Mouse (Mus musculus) right cerebral cortex, adult 2 months (tissue): ENCODE results near the gene Slc12a8.
A peak's percentile ranks its signal among the peaks of the same experiment; 100 is the strongest.

Experiments used
- DNase-seq, 2 experiments: peaks; one replicate each; pipeline ENCODE4 v3.0.0; 2021 to 2022; ENCODE audit warnings: low spot score in 2 of 2

Slc12a8 gene

GRCm38 (mm10) chr16:33583881-33584454 lies 66.8 kb downstream of the Slc12a8 start:
- DNase-seq, result no peak

DNA sequence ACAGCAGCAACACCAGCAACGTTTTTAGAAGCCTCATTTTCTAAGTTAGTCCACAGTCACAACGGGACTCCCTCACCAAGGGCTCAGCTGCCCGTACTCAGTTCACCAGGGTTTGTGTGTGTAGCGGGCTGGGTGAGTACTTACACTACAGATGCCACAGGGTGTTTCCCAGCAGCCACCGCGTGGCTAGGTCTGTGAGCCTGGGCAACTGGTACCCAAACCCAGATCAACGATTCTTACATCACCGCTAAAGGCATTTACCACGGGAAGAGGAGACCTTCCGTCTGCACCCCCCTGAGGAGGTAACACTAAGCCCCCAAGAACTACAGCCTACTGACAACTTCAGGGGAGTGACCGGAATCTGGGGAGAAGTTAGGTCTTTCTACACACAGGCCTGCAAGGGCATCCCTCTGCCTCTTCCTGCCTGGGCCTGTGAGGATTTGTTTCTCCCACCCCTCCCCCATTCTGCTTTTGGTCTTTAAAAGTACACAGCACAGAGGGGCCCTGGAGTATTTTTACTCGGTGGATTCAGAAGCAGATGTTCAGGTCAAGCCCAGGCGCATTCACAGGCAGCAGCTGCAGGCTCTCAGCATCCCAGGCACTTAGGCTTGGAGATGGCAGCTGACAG lies 67.4 kb downstream of the Slc12a8 start:
- no peak for DNase-seq

GRCm38 (mm10) chr16:33585083-33585460 lies 67.9 kb downstream of the Slc12a8 start:
- no peak for DNase-seq

DNA sequence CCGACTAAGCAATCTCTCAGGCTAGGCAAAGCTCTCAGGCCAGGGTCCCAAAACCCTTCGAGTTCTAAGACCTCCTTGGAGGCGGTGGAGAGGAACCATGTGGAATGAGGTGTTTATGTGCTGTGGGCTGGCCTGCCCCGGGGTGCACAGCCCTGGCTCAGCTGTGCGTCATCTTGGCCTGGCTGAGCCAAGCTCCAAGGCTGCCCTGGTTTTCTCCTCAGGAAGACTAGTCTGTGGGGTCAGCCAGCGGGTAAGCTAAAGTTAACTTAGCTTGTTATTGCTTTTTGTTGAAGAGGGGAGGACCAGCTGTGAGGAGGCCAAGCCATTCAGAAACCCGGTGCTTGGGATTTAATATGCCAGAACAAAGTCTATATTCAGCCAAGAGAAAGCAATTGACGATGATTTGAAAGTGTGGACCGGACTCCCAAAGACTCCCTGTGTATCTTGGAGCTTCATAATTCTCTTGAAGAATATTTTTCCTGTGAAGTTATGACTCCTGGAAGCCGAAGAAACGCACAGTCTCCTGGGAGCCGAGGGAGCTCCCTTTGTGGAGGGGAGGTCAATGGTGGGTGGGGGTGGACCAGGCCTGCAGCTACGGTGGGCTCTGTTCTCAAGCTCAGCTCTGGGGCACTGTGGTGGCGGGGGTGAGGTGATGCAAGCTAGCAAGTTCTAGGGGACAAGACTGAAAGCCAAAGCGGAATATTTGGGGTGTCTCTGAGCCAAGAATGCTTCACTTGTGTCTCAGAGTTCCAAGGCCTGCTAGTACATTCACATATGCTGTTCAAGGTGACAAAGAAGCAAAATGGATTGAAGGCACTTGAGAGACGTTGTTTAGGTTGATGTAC lies 70.4 kb downstream of the Slc12a8 start:
- no peak for DNase-seq

- no peak for DNase-seq
Observed at GRCm38 (mm10) chr16:33588845-33589244, 71.7 kb downstream of the Slc12a8 start.

DNA sequence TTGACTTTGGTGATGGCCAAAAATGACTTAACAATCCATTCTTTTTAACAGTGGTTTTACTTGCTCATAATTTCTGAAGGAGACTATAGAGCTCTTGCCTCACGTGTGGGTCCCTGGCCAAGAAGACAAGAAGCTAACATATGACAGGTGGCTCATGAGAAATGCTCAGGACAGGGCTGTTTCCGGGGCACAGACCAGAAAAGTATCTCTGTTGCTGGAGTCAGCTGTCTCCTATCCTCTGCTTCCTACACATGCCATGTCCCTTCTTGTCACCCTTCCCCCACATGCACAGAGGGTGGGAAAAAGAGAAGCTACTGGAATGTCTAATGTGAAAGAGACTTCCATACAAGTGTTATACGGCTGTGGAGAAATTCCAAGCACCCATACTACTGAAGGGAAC lies 73.3 kb downstream of the Slc12a8 start:
- DNase-seq, result no peak

- DNase-seq, result peak; percentile 30 to 35
Observed at GRCm38 (mm10) chr16:33591390-33592067, 74.4 kb downstream of the Slc12a8 start.

DNA sequence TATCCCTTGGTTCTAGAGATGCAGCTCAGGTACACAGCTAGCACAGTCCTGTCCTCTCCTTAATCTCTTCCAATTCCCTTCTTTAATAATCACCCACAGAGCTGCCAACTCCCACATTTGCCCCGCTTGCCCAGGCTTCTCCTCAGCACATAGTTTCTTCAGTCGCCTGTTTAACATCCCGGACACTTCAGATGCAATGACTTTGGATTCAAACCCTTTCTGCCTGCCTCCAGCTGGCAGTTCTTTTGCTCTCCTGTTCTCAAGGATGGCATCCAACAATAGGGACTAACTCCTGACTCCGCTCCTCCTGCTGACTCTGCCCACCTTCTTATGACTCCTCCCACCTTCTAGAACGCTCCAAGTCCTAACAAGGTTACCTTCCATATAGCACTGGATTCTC lies 75.2 kb downstream of the Slc12a8 start:
- no peak for DNase-seq

GRCm38 (mm10) chr16:33593467-33593866 lies 76.3 kb downstream of the Slc12a8 start:
- DNase-seq, result no peak

- DNase-seq, result no peak
Observed at GRCm38 (mm10) chr16:33594037-33594771, 77.1 kb downstream of the Slc12a8 start.

GRCm38 (mm10) chr16:33595235-33595769 lies 78.2 kb downstream of the Slc12a8 start:
- DNase-seq, result no peak

DNA sequence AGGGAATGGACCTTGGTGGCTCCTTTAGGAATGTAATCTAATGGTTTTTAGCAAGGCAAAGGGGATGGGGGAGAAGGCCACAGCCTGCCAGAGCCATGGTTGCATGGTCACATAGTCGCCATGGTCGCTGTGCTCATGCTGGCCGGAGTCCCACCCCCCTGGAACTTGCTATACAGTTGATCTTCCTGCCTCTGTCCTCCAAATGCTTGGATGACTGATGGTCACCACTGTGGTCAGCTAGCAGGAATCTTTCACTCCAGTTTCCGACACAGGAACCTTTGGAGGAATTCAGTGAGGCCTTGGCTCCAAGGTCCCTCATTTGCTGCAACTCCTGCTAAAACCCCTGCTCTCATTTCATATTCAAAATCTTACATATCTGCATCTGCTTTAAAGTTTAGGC lies 79.1 kb downstream of the Slc12a8 start:
- no peak for DNase-seq

DNA sequence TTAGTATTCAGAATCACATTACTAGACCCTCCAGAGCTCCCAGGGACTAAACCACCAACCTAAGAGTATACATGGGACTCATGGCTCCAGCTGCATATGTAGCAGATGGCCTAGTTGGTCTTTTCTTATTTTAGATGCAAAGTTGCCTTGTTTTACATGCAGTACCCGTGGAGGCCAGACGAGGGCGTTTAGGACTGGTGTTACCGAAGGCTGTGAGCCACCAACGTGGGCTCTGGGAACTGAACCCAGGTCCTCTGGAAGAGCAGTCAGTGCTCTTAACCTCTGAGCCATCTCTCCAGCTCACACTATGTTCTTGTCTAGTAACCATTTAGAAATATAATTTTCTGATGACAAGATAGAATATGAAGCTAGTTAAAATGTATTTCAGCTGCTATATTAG lies 83.1 kb downstream of the Slc12a8 start:
- DNase-seq, result no peak

- DNase-seq, result no peak
Observed at GRCm38 (mm10) chr16:33601299-33601698, 84.2 kb downstream of the Slc12a8 start.

GRCm38 (mm10) chr16:33605647-33606596 lies 88.8 kb downstream of the Slc12a8 start:
- no peak for DNase-seq

DNA sequence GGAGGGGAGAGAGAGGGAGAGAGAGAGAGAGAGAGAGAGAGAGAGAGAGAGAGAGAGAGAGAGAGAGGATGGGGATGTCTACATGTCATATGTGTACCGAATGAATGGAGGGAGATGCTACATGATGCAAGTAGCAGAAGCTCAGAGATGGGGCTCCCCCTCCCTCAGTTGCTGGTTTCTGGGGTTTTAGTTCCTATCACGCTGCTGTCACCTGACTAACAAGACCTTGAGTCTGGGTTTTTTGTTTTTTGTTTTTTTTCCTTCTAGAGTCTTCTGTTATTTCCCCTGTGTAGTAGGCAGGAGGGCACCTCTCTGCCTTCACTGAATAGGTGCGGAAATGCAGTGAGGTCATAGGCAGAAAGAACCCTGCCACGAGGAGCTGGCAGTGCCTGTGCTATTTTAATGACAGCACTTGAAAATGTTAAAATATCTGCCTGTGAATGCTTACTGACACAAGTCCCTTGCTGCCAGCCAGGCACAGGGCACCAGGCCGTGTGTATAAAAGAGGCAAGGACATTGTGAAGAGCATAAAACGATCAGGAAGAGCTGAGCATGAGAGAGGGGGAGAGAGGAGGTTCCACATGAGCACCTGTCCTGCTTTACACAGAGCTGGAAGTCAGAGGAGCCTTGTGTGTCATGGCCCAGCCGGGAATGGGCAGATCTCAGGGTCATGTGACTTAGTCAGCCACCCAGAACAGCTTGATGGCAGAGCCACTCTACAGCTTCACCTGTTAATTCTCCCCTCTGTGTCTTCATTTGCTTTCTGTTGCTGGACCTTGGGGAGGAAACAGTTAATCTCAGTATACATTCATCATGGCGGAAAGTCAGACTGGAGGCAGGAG lies 89.8 kb downstream of the Slc12a8 start:
- DNase-seq, result no peak

GRCm38 (mm10) chr16:33609554-33609953 lies 92.4 kb downstream of the Slc12a8 start:
- DNase-seq, result no peak

DNA sequence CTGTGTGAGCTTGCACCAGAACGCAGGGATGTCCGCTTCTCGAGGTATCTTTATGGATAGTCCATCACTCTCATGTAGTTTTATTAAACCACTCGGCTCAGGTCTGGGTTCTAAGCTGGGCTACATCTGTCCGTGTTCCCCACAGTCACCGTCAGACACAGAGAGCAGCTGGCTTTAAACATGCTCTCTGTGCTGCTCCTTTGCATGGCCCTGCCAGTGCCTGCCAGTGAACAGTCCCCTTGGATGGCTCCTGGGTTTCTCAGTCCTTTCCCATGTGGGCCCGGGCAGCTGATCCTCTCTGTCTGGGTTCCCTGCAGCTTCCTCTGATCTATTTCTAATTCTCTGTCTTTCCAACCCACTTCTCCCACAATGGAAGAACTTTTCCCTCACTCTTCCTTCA lies 93.3 kb downstream of the Slc12a8 start:
- no peak for DNase-seq

DNA sequence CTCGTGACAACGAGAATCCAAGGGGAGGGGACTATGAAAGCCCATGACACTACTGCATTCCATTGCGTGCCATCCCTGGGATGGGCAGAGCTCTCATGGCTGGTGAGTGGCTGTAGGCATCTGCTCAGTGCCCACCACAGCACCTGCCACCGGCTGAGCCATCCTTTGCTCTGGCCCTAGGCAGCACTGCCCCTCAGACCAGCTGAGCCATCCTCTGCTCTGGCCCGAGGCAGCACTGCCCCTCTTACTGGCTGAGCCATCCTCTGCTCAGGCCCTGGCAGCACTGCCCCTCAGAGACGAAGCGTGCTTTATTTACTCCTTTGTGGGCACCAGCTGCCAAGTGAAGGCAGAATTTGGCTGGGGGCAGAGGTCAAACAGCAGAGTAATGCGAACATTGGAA lies 94.2 kb downstream of the Slc12a8 start:
- no peak for DNase-seq
